Comparison of ENCODE assay signal across 8 mouse cellular contexts in the genomic region with DNA sequence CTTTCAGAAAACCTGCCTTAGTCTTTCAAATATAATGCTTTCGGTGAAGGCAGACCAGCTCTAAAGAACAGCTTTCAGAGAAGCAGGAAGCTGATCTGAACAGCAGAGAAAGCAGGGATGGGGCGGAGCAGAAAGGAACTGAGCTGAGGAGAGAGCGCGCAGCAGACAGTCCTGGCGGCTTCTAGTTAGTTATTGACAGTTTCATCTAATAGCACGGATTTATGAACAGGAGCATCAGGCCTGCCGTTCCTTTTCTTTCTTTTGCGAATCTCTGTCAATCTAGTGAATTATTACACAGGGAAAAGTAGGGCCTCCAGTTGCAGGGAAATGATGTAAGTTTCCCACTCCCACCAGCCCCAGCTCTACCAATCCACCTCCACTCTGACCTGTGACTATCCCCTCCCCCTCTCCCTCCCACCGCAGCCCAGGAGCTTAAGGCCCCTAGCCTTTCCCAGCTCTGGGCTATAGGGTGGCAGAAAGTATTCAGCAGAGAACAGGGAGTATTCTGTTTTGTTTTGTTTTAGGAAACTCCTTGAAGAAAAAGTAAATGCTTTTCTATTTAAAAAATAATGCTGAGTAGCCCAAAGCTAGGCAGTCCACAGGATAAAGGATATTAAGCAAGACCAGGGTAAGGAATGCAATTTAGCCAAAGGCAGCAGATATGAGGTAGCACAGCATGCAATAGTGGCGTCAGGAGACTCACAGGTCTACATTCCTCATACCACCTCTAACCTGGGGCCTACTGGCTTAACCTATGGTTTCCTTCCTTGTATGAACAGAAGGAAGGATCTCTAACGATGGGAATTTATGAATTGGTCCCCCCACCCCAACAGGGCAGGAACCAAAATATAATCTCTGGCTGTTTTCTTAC.
DNase-seq lines count a peak whose midpoint lies in the region; ATAC-seq lines count a peak whose summit lies in the region.

No protein-coding gene starts in this region.

- H3K4me3 ChIP-seq in heart, embryonic 12.5 days: peak overlapping the region; percentile 50
- peak overlapping the region; percentile 46 for H3K4me3 ChIP-seq in kidney, embryonic 14.5 days (ENCODE audit: low read length)
- H3K4me3 ChIP-seq in limb, embryonic 13.5 days: peak overlapping the region; percentile 52
- H3K4me3 ChIP-seq in midbrain, embryonic 12.5 days: peak overlapping the region; percentile 41

- peaks cover 29% of the 10 kb centered on the region for H3K4me1 ChIP-seq in heart, embryonic 12.5 days (replicated peaks)
- H3K4me1 ChIP-seq in kidney, embryonic 14.5 days (ENCODE audit: control insufficient read depth, insufficient read depth, low read length): peaks cover 9% of the 10 kb centered on the region; the same call in 1 of the 2 replicates
- peaks cover 17% of the 10 kb centered on the region for H3K4me1 ChIP-seq in limb, embryonic 13.5 days
- H3K4me1 ChIP-seq in midbrain, embryonic 12.5 days: peaks cover 17% of the 10 kb centered on the region

- ATAC-seq in heart, embryonic 12.5 days (ENCODE audit: insufficient number of reproducible peaks, low FRiP score): peak; percentile 90
- ATAC-seq in kidney, embryonic 14.5 days (ENCODE audit: low FRiP score, low TSS enrichment): peak; percentile 99
- peak; percentile 98 for ATAC-seq in limb, embryonic 13.5 days (ENCODE audit: low FRiP score, low read depth)
- peak; percentile 91 for ATAC-seq in midbrain, embryonic 12.5 days (ENCODE audit: low FRiP score, low read depth)

- H3K27ac ChIP-seq in heart, embryonic 12.5 days (ENCODE audit: poor library complexity, severe bottlenecking): peak overlapping the region; percentile 84
- peak overlapping the region; percentile 92 for H3K27ac ChIP-seq in kidney, embryonic 14.5 days (ENCODE audit: low read depth, low read length)
- peak overlapping the region; percentile 81 for H3K27ac ChIP-seq in limb, embryonic 13.5 days
- peak overlapping the region; percentile 70 for H3K27ac ChIP-seq in midbrain, embryonic 12.5 days (replicated peaks)

- no peaks in the 10 kb centered on the region for H3K27me3 ChIP-seq in heart, embryonic 12.5 days (replicated peaks)
- no peaks in the 10 kb centered on the region for H3K27me3 ChIP-seq in kidney, embryonic 14.5 days (ENCODE audit: control insufficient read depth, insufficient read depth, low read length)
- no peaks in the 10 kb centered on the region for H3K27me3 ChIP-seq in limb, embryonic 13.5 days
- H3K27me3 ChIP-seq in midbrain, embryonic 12.5 days: no peaks in the 10 kb centered on the region

- peak; percentile 13 to 23 for DNase-seq in urinary bladder, adult 18-20 months (ENCODE audit: low spot score in 2 of 2)
- DNase-seq in urinary bladder, postnatal 10 days (ENCODE audit: low spot score): no peak
- DNase-seq in embryo, embryonic 10.5 days (ENCODE audit: low spot score): peak; percentile 83
- peak; percentile 43 for DNase-seq in testis, postnatal 10 days (ENCODE audit: low spot score)

- H3K36me3 ChIP-seq in heart, embryonic 12.5 days: no peaks in the 10 kb centered on the region
- H3K36me3 ChIP-seq in kidney, embryonic 14.5 days (ENCODE audit: control insufficient read depth, insufficient read depth, low read length): no peaks in the 10 kb centered on the region
- no peaks in the 10 kb centered on the region for H3K36me3 ChIP-seq in limb, embryonic 13.5 days
- no peaks in the 10 kb centered on the region for H3K36me3 ChIP-seq in midbrain, embryonic 12.5 days

- WGBS in heart, embryonic 12.5 days: 15% methylated on average over 11 of the region's 11 CpGs
- 4% methylated on average over 11 of the region's 11 CpGs for WGBS in kidney, embryonic 14.5 days
- 9% methylated on average over 11 of the region's 11 CpGs for WGBS in limb, embryonic 13.5 days
- WGBS in midbrain, embryonic 12.5 days: 13% methylated on average over 11 of the region's 11 CpGs

- H3K9ac ChIP-seq in heart, embryonic 12.5 days: peak overlapping the region; percentile 54
- H3K9ac ChIP-seq in kidney, embryonic 14.5 days (ENCODE audit: low read depth, low read length): peak overlapping the region; percentile 51
- peak overlapping the region; percentile 67 for H3K9ac ChIP-seq in limb, embryonic 13.5 days
- H3K9ac ChIP-seq in midbrain, embryonic 12.5 days (replicated peaks): peak overlapping the region; percentile 44

- H3K4me2 ChIP-seq in heart, embryonic 12.5 days: peak overlapping the region; percentile 64
- peak overlapping the region; percentile 52 for H3K4me2 ChIP-seq in kidney, embryonic 14.5 days (replicated peaks; ENCODE audit: low read depth, low read length)
- H3K4me2 ChIP-seq in limb, embryonic 13.5 days (replicated peaks): peak overlapping the region; percentile 63
- peak overlapping the region; percentile 48 for H3K4me2 ChIP-seq in midbrain, embryonic 12.5 days (replicated peaks)

- no peaks in the 10 kb centered on the region for H3K9me3 ChIP-seq in heart, embryonic 12.5 days (replicated peaks)
- no peaks in the 10 kb centered on the region for H3K9me3 ChIP-seq in kidney, embryonic 14.5 days (ENCODE audit: control insufficient read depth, low read length)
- H3K9me3 ChIP-seq in limb, embryonic 13.5 days: no peaks in the 10 kb centered on the region
- H3K9me3 ChIP-seq in midbrain, embryonic 12.5 days: no peaks in the 10 kb centered on the region
